Mouse (Mus musculus): ENCODE measurements around the gene 2900026A02Rik. TPM values are rescaled to one million over a fixed set of nuclear protein-coding genes. Genes with fewer than 3 reads are reported as not detected.

Gene 2900026A02Rik
- total RNA-seq, 1 experiment from 2014 or later = 9.7 TPM

- ATAC-seq (replicated peaks in 1 of 2; ENCODE audit: insufficient read depth in 1 of 2, low FRiP score in 2 of 2, low TSS enrichment in 1 of 2, low read depth in 1 of 2, poor library complexity in 2 of 2, severe bottlenecking in 2 of 2) = no peak
Observed at GRCm38 (mm10) chr5:113216328-113216960, 4.6 kb downstream of the 2900026A02Rik start.

- ATAC-seq (replicated peaks in 1 of 2; ENCODE audit: insufficient read depth in 1 of 2, low FRiP score in 2 of 2, low TSS enrichment in 1 of 2, low read depth in 1 of 2, poor library complexity in 2 of 2, severe bottlenecking in 2 of 2) = no peak
Observed at GRCm38 (mm10) chr5:113215610-113216011, 5.4 kb downstream of the 2900026A02Rik start.

- ATAC-seq (replicated peaks in 1 of 2; ENCODE audit: insufficient read depth in 1 of 2, low FRiP score in 2 of 2, low TSS enrichment in 1 of 2, low read depth in 1 of 2, poor library complexity in 2 of 2, severe bottlenecking in 2 of 2) = 0 out of 4 replicates have a peak, but pooled peaks have one; percentile 13 to 16
Observed at GRCm38 (mm10) chr5:113214455-113214854, 6.6 kb downstream of the 2900026A02Rik start.

GRCm38 (mm10) chr5:113214041-113214440 is 7.0 kb downstream of the 2900026A02Rik start:
- no peak for ATAC-seq (replicated peaks in 1 of 2; ENCODE audit: insufficient read depth in 1 of 2, low FRiP score in 2 of 2, low TSS enrichment in 1 of 2, low read depth in 1 of 2, poor library complexity in 2 of 2, severe bottlenecking in 2 of 2)

- ATAC-seq (replicated peaks in 1 of 2; ENCODE audit: insufficient read depth in 1 of 2, low FRiP score in 2 of 2, low TSS enrichment in 1 of 2, low read depth in 1 of 2, poor library complexity in 2 of 2, severe bottlenecking in 2 of 2) = no peak
Observed at GRCm38 (mm10) chr5:113212156-113212835, 8.7 kb downstream of the 2900026A02Rik start.

- ATAC-seq (replicated peaks in 1 of 2; ENCODE audit: insufficient read depth in 1 of 2, low FRiP score in 2 of 2, low TSS enrichment in 1 of 2, low read depth in 1 of 2, poor library complexity in 2 of 2, severe bottlenecking in 2 of 2) = no peak
Observed at GRCm38 (mm10) chr5:113210314-113210713, 10.7 kb downstream of the 2900026A02Rik start.

GRCm38 (mm10) chr5:113209898-113210297 is 11.1 kb downstream of the 2900026A02Rik start:
- ATAC-seq (replicated peaks in 1 of 2; ENCODE audit: insufficient read depth in 1 of 2, low FRiP score in 2 of 2, low TSS enrichment in 1 of 2, low read depth in 1 of 2, poor library complexity in 2 of 2, severe bottlenecking in 2 of 2) = peak in 1 of 2 experiments; percentile 36; a peak in 2 of 4 replicates

- ATAC-seq (replicated peaks in 1 of 2; ENCODE audit: insufficient read depth in 1 of 2, low FRiP score in 2 of 2, low TSS enrichment in 1 of 2, low read depth in 1 of 2, poor library complexity in 2 of 2, severe bottlenecking in 2 of 2) = no peak
Observed at GRCm38 (mm10) chr5:113209401-113209750, 11.7 kb downstream of the 2900026A02Rik start.

- ATAC-seq (replicated peaks in 1 of 2; ENCODE audit: insufficient read depth in 1 of 2, low FRiP score in 2 of 2, low TSS enrichment in 1 of 2, low read depth in 1 of 2, poor library complexity in 2 of 2, severe bottlenecking in 2 of 2) = no peak
Observed at GRCm38 (mm10) chr5:113208622-113209400, 12.2 kb downstream of the 2900026A02Rik start.

GRCm38 (mm10) chr5:113208048-113208447 is 13.0 kb downstream of the 2900026A02Rik start:
- no peak for ATAC-seq (replicated peaks in 1 of 2; ENCODE audit: insufficient read depth in 1 of 2, low FRiP score in 2 of 2, low TSS enrichment in 1 of 2, low read depth in 1 of 2, poor library complexity in 2 of 2, severe bottlenecking in 2 of 2)

GRCm38 (mm10) chr5:113206670-113207352 is 14.2 kb downstream of the 2900026A02Rik start:
- no peak; a peak in 1 of 4 replicates for ATAC-seq (replicated peaks in 1 of 2; ENCODE audit: insufficient read depth in 1 of 2, low FRiP score in 2 of 2, low TSS enrichment in 1 of 2, low read depth in 1 of 2, poor library complexity in 2 of 2, severe bottlenecking in 2 of 2)

GRCm38 (mm10) chr5:113204193-113204592 is 16.8 kb downstream of the 2900026A02Rik start:
- no peak for ATAC-seq (replicated peaks in 1 of 2; ENCODE audit: insufficient read depth in 1 of 2, low FRiP score in 2 of 2, low TSS enrichment in 1 of 2, low read depth in 1 of 2, poor library complexity in 2 of 2, severe bottlenecking in 2 of 2)

- ATAC-seq (replicated peaks in 1 of 2; ENCODE audit: insufficient read depth in 1 of 2, low FRiP score in 2 of 2, low TSS enrichment in 1 of 2, low read depth in 1 of 2, poor library complexity in 2 of 2, severe bottlenecking in 2 of 2) = no peak
Observed at GRCm38 (mm10) chr5:113199772-113200134, 21.3 kb downstream of the 2900026A02Rik start.

- no peak for ATAC-seq (replicated peaks in 1 of 2; ENCODE audit: insufficient read depth in 1 of 2, low FRiP score in 2 of 2, low TSS enrichment in 1 of 2, low read depth in 1 of 2, poor library complexity in 2 of 2, severe bottlenecking in 2 of 2)
Observed at GRCm38 (mm10) chr5:113199126-113199771, 21.8 kb downstream of the 2900026A02Rik start.

GRCm38 (mm10) chr5:113196916-113197794 is 23.9 kb downstream of the 2900026A02Rik start:
- no peak for ATAC-seq (replicated peaks in 1 of 2; ENCODE audit: insufficient read depth in 1 of 2, low FRiP score in 2 of 2, low TSS enrichment in 1 of 2, low read depth in 1 of 2, poor library complexity in 2 of 2, severe bottlenecking in 2 of 2)

GRCm38 (mm10) chr5:113195907-113196306 is 25.1 kb downstream of the 2900026A02Rik start:
- ATAC-seq (replicated peaks in 1 of 2; ENCODE audit: insufficient read depth in 1 of 2, low FRiP score in 2 of 2, low TSS enrichment in 1 of 2, low read depth in 1 of 2, poor library complexity in 2 of 2, severe bottlenecking in 2 of 2) = no peak
